Mouse (Mus musculus) monocyte, adult 5-6 weeks (primary cell): ENCODE data around the gene Crbn. TPM values are rescaled to one million over a fixed set of nuclear protein-coding genes. Genes with fewer than 3 reads are reported as not detected.

Experiments
- total RNA-seq: library from RNA; stranded (forward); fragments of 200-1000, 200-491, 200-594 nt; gene quantifications from 3 replicates; pipeline ENCODE4 v1.2.3, GENCODE M21; 2017

Crbn gene
- total RNA-seq, 1 experiment from 2014 or later, result 81.6 TPM

Other genes with a start within 250 kb of the Crbn start
- gene Il5ra, start 51.0 kb downstream of the Crbn start, total RNA-seq, result 3.8 to 21.7 TPM (median 10.9 TPM) in 3 replicates
- 89.4 to 96.1 TPM (median 94.7 TPM) in 3 replicates for gene Trnt1, start 31.0 kb downstream of the Crbn start, total RNA-seq